Mouse (Mus musculus) kidney, postnatal 0 days (tissue): ENCODE data around the gene Ticrr. TPM values are rescaled to one million over a fixed set of nuclear protein-coding genes. Genes with fewer than 3 reads are reported as not detected.

ENCODE experiments used
- ATAC-seq: fragments of 200-750 bp; cut with Nextera tagmentation; replicated peaks from 2 replicates; pipeline ENCODE4 v1.8.0; 2017; ENCODE audit warnings: low read depth, moderate number of reproducible peaks, moderate TSS enrichment, moderate library complexity; ENCODE audit not compliant: low FRiP score
- DNase-seq: peaks from one replicate; pipeline ENCODE4 v3.0.0-alpha.2; 2016; ENCODE audit warnings: low spot score
- H3K27ac ChIP-seq: fragments of 300-500 bp; sonication (generic); 2 replicates; pipeline ENCODE4 v1.5.1; 2014; ENCODE audit warnings: mild to moderate bottlenecking
- H3K27me3 ChIP-seq: fragments of 300-500 bp; sonication (generic); 2 replicates; pipeline ENCODE4 v1.6.1; 2014; ENCODE audit warnings: low read length, mixed read lengths; ENCODE audit not compliant: insufficient read depth
- H3K36me3 ChIP-seq: fragments of 300-500 bp; sonication (generic); 2 replicates; pipeline ENCODE4 v1.6.1; 2014; ENCODE audit warnings: low read length, mixed read lengths; ENCODE audit not compliant: insufficient read depth
- H3K4me1 ChIP-seq: fragments of 300-500 bp; sonication (generic); replicated peaks from 2 replicates; pipeline ENCODE4 v1.6.1; 2014; ENCODE audit warnings: antibody characterized with exemption, low read length, mixed read lengths; ENCODE audit not compliant: insufficient read depth
- H3K4me2 ChIP-seq: fragments of 300-500 bp; sonication (generic); 2 replicates; pipeline ENCODE4 v1.6.1; 2014; ENCODE audit warnings: mild to moderate bottlenecking, low read length, moderate library complexity, mixed read lengths
- H3K4me3 ChIP-seq: fragments of 300-500 bp; sonication (generic); replicated peaks from 2 replicates; pipeline ENCODE4 v1.5.1; 2014; ENCODE audit warnings: low read depth, low read length
- H3K9ac ChIP-seq: fragments of 300-500 bp; sonication (generic); 2 replicates; pipeline ENCODE4 v1.6.1; 2014; ENCODE audit warnings: low read depth, low read length
- H3K9me3 ChIP-seq: fragments of 300-500 bp; sonication (generic); replicated peaks from 2 replicates; pipeline ENCODE4 v1.6.1; 2016; ENCODE audit warnings: low read length, inconsistent platforms, mixed read lengths
- CTCF ChIP-seq: IDR thresholded peaks from 2 replicates; pipeline ENCODE4 v1.5.1; 2016; ENCODE audit warnings: antibody characterized with exemption, low read depth, mild to moderate bottlenecking, moderate library complexity
- WGBS: fragments of 180-500 bp; shearing (Covaris S2); extraction: QIAGEN DNeasy Blood & Tissue Kit; methylation state at CpG from one replicate; pipeline ENCODE4 v1.1.7; 2014; 5-methylcytosine and 5-hydroxymethylcytosine counted together
- polyA plus RNA-seq: library from polyadenylated mRNA; unstranded; fragments of >200 nt; fragmentation: Nextera tagmentation; extraction: Ambion mirVana; gene quantifications from 2 replicates; pipeline ENCODE4 v1.2.1, GENCODE M21; 2015

Ticrr gene
- polyA plus RNA-seq: 3.1 and 4.0 TPM in 2 replicates

GRCm38 (mm10) chr7:79659578-79660290 lies at the start of gene Ticrr:
Gene Ticrr (plus strand): TSS chr7:79660196.
- Histone ChIP-seq H3K4me3 (peak within 1 kb of the TSS; percentile 88), H3K4me1 (peaks cover 3% of the 10 kb centered on the region; the same call in 1 of the 2 replicates), H3K27me3 (no peaks in the 10 kb centered on the region), H3K9me3 (no peaks in the 10 kb centered on the region), H3K9ac (peak within 1 kb of the TSS; percentile 55), H3K27ac (0 out of 2 replicates have a peak within 1 kb of the TSS, but pooled peaks have one; percentile 1), H3K36me3 (no peaks in the 10 kb centered on the region), H3K4me2 (peak within 1 kb of the TSS; percentile 91)
- under 1% methylated on average over 39 of the region's 39 CpGs for WGBS
- peak; percentile 100 for DNase-seq
- no peak for TF ChIP-seq CTCF
- ATAC-seq: peak; percentile 100

GRCm38 (mm10) chr7:79611901-79612300 lies 48.1 kb upstream of the Ticrr start:
- no peak for DNase-seq
- Histone ChIP-seq H3K9ac (no peak overlapping the region), H3K27me3 (0 out of 2 replicates have a peak, but pooled peaks cover 11% of the 10 kb centered on the region), H3K4me1 (no peaks in the 10 kb centered on the region; the same call in 1 of the 2 replicates), H3K27ac (no peak overlapping the region), H3K9me3 (no peaks in the 10 kb centered on the region), H3K4me3 (no peak overlapping the region), H3K4me2 (no peak overlapping the region), H3K36me3 (no peaks in the 10 kb centered on the region)
- ATAC-seq: no peak
- no peak for TF ChIP-seq CTCF
- 71% methylated on average over 9 of the region's 9 CpGs for WGBS

GRCm38 (mm10) chr7:79612783-79613182 lies 47.2 kb upstream of the Ticrr start:
- TF ChIP-seq CTCF: peak; percentile 74
- ATAC-seq (no peak; the same call in 1 of the 2 replicates), DNase-seq (peak; percentile 84)
- no peaks in the 10 kb centered on the region for H3K9me3 ChIP-seq
- no peak overlapping the region for H3K9ac ChIP-seq
- no peak overlapping the region for H3K27ac ChIP-seq
- WGBS: 8% methylated on average over 6 of the region's 6 CpGs
- H3K27me3 ChIP-seq: peaks cover 20% of the 10 kb centered on the region; the same call in 1 of the 2 replicates
- H3K36me3 ChIP-seq: no peaks in the 10 kb centered on the region
- no peak overlapping the region for H3K4me3 ChIP-seq
- H3K4me1 ChIP-seq: no peaks in the 10 kb centered on the region; the same call in 1 of the 2 replicates
- H3K4me2 ChIP-seq: no peak overlapping the region

GRCm38 (mm10) chr7:79613314-79613713 lies 46.7 kb upstream of the Ticrr start:
- Histone ChIP-seq H3K4me3 (no peak overlapping the region), H3K36me3 (no peaks in the 10 kb centered on the region), H3K9ac (no peak overlapping the region), H3K4me2 (no peak overlapping the region), H3K9me3 (no peaks in the 10 kb centered on the region), H3K27ac (no peak overlapping the region), H3K4me1 (no peaks in the 10 kb centered on the region), H3K27me3 (peaks cover 24% of the 10 kb centered on the region; the same call in 1 of the 2 replicates)
- WGBS: 50% methylated on average over 11 of the region's 11 CpGs
- ATAC-seq: no peak
- DNase-seq: no peak
- TF ChIP-seq CTCF: peak; percentile 31; the same call in 1 of the 2 replicates

GRCm38 (mm10) chr7:79615008-79615407 lies 45.0 kb upstream of the Ticrr start:
- no peak overlapping the region for H3K9ac ChIP-seq
- ATAC-seq (no peak), DNase-seq (no peak)
- H3K4me1 ChIP-seq: no peaks in the 10 kb centered on the region
- WGBS: 53% methylated on average over 4 of the region's 4 CpGs
- H3K27ac ChIP-seq: no peak overlapping the region
- H3K27me3 ChIP-seq: peaks cover 24% of the 10 kb centered on the region; the same call in 1 of the 2 replicates
- no peaks in the 10 kb centered on the region for H3K9me3 ChIP-seq
- TF ChIP-seq CTCF: no peak
- peak overlapping the region; percentile 31; the same call in 1 of the 2 replicates for H3K4me2 ChIP-seq
- no peak overlapping the region for H3K4me3 ChIP-seq
- no peaks in the 10 kb centered on the region for H3K36me3 ChIP-seq

GRCm38 (mm10) chr7:79615941-79616340 lies 44.1 kb upstream of the Ticrr start:
- DNase-seq (no peak), ATAC-seq (no peak)
- H3K9me3 ChIP-seq: no peaks in the 10 kb centered on the region
- H3K36me3 ChIP-seq: no peaks in the 10 kb centered on the region
- H3K4me3 ChIP-seq: 0 out of 2 replicates have a peak overlapping the region, but pooled peaks have one; percentile 26
- H3K27me3 ChIP-seq: peaks cover 24% of the 10 kb centered on the region; the same call in 1 of the 2 replicates
- 0 out of 2 replicates have a peak overlapping the region, but pooled peaks have one; percentile 13 for H3K27ac ChIP-seq
- 0 out of 2 replicates have a peak overlapping the region, but pooled peaks have one; percentile 37 for H3K9ac ChIP-seq
- no peak for TF ChIP-seq CTCF
- WGBS: 69% methylated on average over 1 of the region's 1 CpGs
- peak overlapping the region; percentile 43; the same call in 1 of the 2 replicates for H3K4me2 ChIP-seq
- H3K4me1 ChIP-seq: no peaks in the 10 kb centered on the region
